Mouse (Mus musculus) heart, embryonic 10.5 days (tissue): ENCODE data around the gene Fbxl4. TPM values are rescaled to one million over a fixed set of nuclear protein-coding genes. Genes with fewer than 3 reads are reported as not detected.
"Not testable (repeated sequence)": the region's sequence is repeated elsewhere in the genome, so short reads cannot be mapped to it uniquely, and the experiment has no call there.

ENCODE experiments used
- DNase-seq: peaks from one replicate; pipeline ENCODE4 v3.0.0-alpha.2; 2017; ENCODE audit warnings: low spot score
- H3K27ac ChIP-seq: fragments of 300-500 bp; sonication (generic); 2 replicates; pipeline ENCODE4 v1.5.1; 2016; ENCODE audit warnings: mild to moderate bottlenecking
- H3K27me3 ChIP-seq: fragments of 300-500 bp; sonication (generic); 2 replicates; pipeline ENCODE4 v1.6.1; 2016; ENCODE audit warnings: mild to moderate bottlenecking; ENCODE audit not compliant: poor library complexity, insufficient read depth, severe bottlenecking
- H3K36me3 ChIP-seq: fragments of 300-500 bp; sonication (generic); 2 replicates; pipeline ENCODE4 v1.6.1; 2016; ENCODE audit warnings: mild to moderate bottlenecking, moderate library complexity
- H3K4me1 ChIP-seq: fragments of 300-500 bp; sonication (generic); 2 replicates; pipeline ENCODE4 v1.6.1; 2016; ENCODE audit warnings: mild to moderate bottlenecking
- H3K4me3 ChIP-seq: fragments of 300-500 bp; sonication (generic); 2 replicates; pipeline ENCODE4 v1.5.1; 2016; ENCODE audit warnings: mild to moderate bottlenecking, moderate library complexity
- H3K9me3 ChIP-seq: fragments of 300-500 bp; sonication (generic); 2 replicates; pipeline ENCODE4 v1.6.1; 2016; ENCODE audit warnings: mild to moderate bottlenecking, moderate library complexity
- WGBS: fragments of 180-500 bp; shearing (Covaris S2); methylation state at CpG from one replicate; pipeline ENCODE4 v1.1.7; 2016; 5-methylcytosine and 5-hydroxymethylcytosine counted together
- polyA plus RNA-seq: library from polyadenylated mRNA; unstranded; fragments of >200 nt; fragmentation: Nextera tagmentation; extraction: Ambion mirVana; gene quantifications from 2 replicates; pipeline ENCODE4 v1.2.1, GENCODE M21; 2016

Fbxl4 gene
- 9.2 and 12.5 TPM in 2 replicates for polyA plus RNA-seq

DNA sequence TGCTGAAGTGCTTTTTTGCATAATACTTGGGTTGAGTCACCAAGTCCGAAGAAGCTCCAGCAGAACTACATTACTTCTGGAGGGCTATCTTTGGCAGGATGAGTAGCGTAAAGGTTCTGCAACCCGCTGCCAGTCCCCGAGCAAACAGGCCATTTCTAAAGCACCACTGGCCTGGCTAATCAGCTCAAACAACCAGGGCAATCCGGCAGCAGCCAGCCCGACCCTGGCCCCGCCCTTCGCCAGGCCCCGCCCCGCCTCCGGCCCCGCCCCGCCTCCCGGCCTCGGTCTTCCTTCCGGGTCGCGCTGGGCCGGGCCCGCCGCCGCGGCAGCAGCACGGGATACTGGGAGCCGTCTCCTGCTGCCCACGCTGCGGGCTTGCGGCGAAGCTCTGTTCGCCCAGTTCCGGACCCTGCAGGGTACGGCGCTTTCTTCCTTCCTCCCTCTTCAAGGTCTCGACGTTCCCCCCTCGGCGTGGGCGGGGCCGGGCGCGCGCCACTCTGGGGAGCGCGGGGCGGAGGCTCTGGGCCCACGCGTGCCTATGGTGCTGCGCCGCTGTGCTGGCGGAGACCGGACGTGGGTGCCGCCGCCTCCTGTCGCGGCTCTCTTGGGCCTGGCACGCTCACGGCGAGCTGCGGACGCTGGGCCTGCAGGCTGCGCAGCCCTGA is at the start of gene Fbxl4:
Gene Fbxl4 (plus strand): TSS at position 278 of the 665 bp plus-strand sequence.
- no peaks in the 10 kb centered on the region for H3K27me3 ChIP-seq
- 0% methylated on average over 61 of the region's 62 CpGs for WGBS

DNA sequence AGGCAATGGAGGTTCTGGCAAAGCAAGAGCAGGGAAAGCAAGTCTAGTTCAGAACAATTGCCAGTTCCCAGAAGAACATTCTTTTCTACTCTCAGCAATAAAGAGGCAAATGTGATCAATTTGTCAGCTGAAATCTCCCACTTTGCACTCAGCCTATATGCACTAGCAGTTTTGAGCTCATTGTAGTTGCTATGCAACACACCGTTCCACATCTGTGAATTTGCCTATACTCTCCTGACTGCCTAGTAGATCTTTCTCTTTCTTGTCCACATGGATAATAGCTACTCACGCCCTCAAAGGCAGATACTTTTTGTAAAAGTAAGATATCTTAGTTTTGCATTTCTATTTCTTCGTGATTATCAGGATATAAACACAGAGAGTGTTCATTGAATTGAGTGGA is 42.8 kb upstream of the Fbxl4 start:
- Histone ChIP-seq H3K4me1 (no peaks in the 10 kb centered on the region), H3K4me3 (no peak overlapping the region), H3K36me3 (no peaks in the 10 kb centered on the region), H3K9me3 (no peaks in the 10 kb centered on the region), H3K27me3 (no peaks in the 10 kb centered on the region), H3K27ac (no peak overlapping the region)
- no peak for DNase-seq
- 85% methylated on average over 3 of the region's 3 CpGs for WGBS

More for the DNA sequence above, at the start of gene Fbxl4:
- Histone ChIP-seq H3K4me3 (peak within 1 kb of the TSS; percentile 83), H3K9me3 (0 out of 2 replicates have a peak, but pooled peaks cover 5% of the 10 kb centered on the region), H3K36me3 (no peaks in the 10 kb centered on the region), H3K4me1 (peaks cover 8% of the 10 kb centered on the region), H3K27ac (peak within 1 kb of the TSS; percentile 98)
- DNase-seq = peak; percentile 93

DNA sequence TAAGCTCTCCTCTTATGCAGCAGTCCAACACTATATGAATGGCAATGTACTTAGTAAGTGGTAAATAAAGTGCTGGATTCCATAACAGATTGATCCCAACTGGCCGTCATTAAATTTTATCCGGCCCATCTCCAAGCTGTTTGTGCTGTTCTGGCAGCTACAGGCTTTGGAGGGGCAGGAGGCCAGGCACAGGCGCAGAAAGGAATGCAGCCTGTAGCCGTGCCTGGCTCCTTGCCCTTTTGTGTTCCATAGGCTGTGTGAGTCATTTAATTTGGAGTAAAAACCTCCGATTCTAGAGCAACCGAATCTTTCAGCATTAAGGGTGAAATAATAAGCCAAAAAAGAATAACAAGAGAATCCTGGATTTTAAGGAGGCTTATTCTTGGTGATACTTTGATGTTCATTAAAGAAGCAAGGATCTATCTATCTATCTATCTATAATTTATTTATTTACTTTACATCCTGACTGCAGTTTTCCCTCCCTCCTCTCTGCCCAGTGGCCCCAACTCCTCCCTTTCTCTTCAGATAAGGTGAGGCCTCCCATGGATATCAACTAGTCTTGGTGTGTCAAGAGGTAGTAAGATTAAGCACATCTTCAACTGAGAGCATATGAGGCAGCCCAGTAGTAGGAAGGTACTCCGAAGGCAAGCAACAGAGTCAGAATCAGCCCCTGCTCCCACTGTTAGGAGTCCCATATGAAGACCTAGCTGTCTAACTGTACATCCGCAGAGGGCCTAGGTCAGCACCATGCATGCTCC is 14.3 kb upstream of the Fbxl4 start:
- Histone ChIP-seq H3K27me3 (no peaks in the 10 kb centered on the region), H3K4me1 (no peaks in the 10 kb centered on the region), H3K4me3 (no peak overlapping the region), H3K27ac (no peak overlapping the region), H3K9me3 (no peaks in the 10 kb centered on the region), H3K36me3 (no peaks in the 10 kb centered on the region)
- DNase-seq = no peak
- 71% methylated on average over 8 of the region's 8 CpGs for WGBS

DNA sequence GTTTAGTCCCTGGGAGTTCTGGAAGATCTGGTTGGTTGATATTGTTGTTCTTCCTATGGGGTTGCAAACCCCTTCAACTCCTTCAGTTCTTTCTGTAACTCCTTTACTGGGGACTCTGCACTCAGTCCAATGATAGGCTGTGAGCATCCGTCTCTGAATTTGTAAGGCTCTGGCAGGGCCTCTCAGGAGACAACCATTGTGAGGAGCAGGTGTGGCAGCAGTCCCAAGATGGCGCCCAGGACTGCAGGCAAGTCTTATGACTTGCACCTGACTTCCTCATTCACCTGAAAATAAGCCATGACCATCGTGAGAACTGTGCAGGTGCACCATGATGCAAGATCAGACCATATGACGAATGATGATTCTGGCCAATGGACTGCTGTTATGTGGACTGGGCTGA is 8.3 kb upstream of the Fbxl4 start:
- H3K4me1 ChIP-seq, H3K4me3 ChIP-seq, H3K9me3 ChIP-seq, DNase-seq, H3K27me3 ChIP-seq, H3K36me3 ChIP-seq, H3K27ac ChIP-seq: not testable (repeated sequence)
- 87% methylated on average over 4 of the region's 4 CpGs for WGBS

DNA sequence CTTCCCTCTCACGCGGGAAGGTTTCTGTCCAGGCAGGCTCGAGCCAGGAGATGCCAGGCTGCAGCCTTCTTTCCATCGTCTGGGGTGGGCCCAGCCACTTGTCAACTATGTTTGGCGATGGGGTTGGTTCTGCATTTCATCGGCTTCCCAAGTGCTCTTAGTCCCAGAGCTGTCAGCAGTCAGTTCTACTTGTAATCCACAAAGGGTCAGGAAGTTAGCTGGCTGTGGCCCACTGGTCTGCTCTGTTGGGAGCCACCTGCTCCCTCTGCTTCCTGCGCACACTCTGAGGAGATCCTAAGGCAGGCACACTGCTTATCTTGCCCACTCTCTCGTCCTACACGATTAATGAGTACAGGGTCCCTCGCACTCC is 573 bp downstream of the Fbxl4 start:
- H3K4me3 ChIP-seq = peak overlapping the region; percentile 83
- no peak for DNase-seq
- peak overlapping the region; percentile 98 for H3K27ac ChIP-seq
- WGBS = 1% methylated on average over 10 of the region's 10 CpGs
- no peaks in the 10 kb centered on the region for H3K36me3 ChIP-seq
- H3K9me3 ChIP-seq = 0 out of 2 replicates have a peak, but pooled peaks cover 5% of the 10 kb centered on the region
- H3K4me1 ChIP-seq = peaks cover 8% of the 10 kb centered on the region
- H3K27me3 ChIP-seq = no peaks in the 10 kb centered on the region

DNA sequence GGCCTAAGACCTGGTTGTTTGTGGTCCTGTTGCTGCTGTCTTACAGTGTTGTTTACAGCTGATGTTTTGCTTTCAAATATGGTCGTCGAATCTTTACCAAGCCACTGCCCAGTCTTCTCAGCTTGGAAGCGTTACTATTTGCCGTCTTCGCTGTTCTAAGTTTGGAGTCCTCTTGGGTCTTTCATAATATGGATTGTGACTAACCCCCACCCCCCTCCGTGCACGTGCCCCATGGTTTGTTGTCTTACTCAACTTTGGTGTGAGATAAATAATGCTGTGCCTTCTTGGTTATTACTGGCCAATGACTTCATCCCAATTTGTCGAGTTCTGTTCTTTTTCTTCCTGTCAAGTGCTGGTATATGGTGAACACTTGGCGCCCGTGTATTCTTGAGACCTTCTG is 1.1 kb downstream of the Fbxl4 start:
- Histone ChIP-seq H3K4me3 (peak overlapping the region; percentile 83), H3K9me3 (0 out of 2 replicates have a peak, but pooled peaks cover under 1% of the 10 kb centered on the region), H3K36me3 (no peaks in the 10 kb centered on the region), H3K27me3 (no peaks in the 10 kb centered on the region), H3K27ac (peak overlapping the region; percentile 98; the same call in 1 of the 2 replicates), H3K4me1 (peaks cover 8% of the 10 kb centered on the region)
- 77% methylated on average over 10 of the region's 10 CpGs for WGBS
- DNase-seq = no peak

DNA sequence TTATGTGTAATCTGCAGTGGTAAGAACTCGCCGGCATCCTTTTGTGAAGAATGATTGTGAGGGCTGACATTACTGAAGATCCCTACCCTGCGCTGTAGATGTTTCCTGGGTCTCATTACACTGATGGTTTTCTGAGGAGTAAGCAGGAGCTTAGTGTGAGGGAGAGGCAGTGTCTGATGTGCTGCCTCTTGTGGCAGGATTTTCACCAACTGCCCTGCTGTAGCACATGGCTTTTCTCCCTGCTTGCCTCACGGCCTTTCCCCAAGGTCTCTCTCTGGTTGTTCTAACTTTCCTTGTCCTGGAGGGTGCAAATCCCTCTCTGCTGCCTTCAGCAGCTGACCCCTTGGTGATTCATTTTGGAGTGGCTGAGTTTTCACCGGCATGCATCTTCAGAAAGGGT is 10.0 kb downstream of the Fbxl4 start:
- WGBS = 55% methylated on average over 5 of the region's 5 CpGs
- no peaks in the 10 kb centered on the region for H3K9me3 ChIP-seq
- H3K36me3 ChIP-seq = no peaks in the 10 kb centered on the region
- H3K27me3 ChIP-seq = no peaks in the 10 kb centered on the region
- DNase-seq = no peak
- H3K27ac ChIP-seq = no peak overlapping the region
- H3K4me1 ChIP-seq = no peaks in the 10 kb centered on the region; the same call in 1 of the 2 replicates
- no peak overlapping the region for H3K4me3 ChIP-seq

DNA sequence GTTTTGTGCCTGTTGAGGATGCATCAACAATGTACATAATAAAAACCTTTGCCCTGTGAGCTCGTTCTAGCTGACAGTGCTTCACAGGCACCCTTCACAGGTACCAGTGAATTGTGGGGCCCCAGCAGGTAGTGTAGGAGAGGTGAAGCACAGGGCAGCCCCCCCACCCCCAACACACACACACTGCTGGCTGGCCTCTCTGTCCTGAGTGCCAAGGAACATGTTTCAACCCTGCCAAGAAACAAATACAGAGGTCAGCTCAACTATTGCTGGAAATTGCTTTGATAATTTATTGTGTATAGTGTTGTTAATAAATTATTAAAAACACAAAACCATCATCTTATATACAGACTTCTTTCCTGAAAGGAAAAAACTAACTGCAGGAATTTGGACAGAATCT is 21.2 kb downstream of the Fbxl4 start:
- WGBS = 56% methylated on average over 1 of the region's 1 CpGs
- DNase-seq = no peak
- H3K9me3 ChIP-seq = no peaks in the 10 kb centered on the region
- H3K27me3 ChIP-seq = no peaks in the 10 kb centered on the region
- H3K4me3 ChIP-seq = no peak overlapping the region
- no peak overlapping the region for H3K27ac ChIP-seq
- H3K36me3 ChIP-seq = 0 out of 2 replicates have a peak, but pooled peaks cover 6% of the 10 kb centered on the region
- no peaks in the 10 kb centered on the region for H3K4me1 ChIP-seq

DNA sequence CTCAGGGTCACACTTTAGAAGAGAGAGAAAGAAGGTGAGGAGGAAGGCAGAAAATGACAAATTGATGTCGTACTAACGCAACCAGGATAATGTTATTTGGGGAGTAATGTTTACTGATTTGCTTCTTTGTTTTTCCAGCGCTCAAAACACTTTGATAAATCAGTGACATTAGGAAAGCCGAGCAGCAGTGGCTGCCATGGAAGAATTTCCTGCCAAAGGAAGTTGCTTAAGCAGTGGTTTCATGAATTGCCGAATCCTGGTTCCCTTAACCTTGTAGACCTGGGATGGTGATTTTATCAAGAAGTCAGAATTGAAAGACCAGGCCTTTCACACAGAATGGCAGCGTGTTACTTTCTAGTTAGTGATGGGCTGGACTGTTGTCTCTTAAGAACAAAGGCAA is 23.3 kb downstream of the Fbxl4 start:
- DNase-seq = no peak
- Histone ChIP-seq H3K36me3 (0 out of 2 replicates have a peak, but pooled peaks cover 8% of the 10 kb centered on the region), H3K9me3 (no peaks in the 10 kb centered on the region), H3K4me3 (no peak overlapping the region), H3K27ac (no peak overlapping the region), H3K27me3 (no peaks in the 10 kb centered on the region), H3K4me1 (no peaks in the 10 kb centered on the region)
- 59% methylated on average over 6 of the region's 6 CpGs for WGBS

DNA sequence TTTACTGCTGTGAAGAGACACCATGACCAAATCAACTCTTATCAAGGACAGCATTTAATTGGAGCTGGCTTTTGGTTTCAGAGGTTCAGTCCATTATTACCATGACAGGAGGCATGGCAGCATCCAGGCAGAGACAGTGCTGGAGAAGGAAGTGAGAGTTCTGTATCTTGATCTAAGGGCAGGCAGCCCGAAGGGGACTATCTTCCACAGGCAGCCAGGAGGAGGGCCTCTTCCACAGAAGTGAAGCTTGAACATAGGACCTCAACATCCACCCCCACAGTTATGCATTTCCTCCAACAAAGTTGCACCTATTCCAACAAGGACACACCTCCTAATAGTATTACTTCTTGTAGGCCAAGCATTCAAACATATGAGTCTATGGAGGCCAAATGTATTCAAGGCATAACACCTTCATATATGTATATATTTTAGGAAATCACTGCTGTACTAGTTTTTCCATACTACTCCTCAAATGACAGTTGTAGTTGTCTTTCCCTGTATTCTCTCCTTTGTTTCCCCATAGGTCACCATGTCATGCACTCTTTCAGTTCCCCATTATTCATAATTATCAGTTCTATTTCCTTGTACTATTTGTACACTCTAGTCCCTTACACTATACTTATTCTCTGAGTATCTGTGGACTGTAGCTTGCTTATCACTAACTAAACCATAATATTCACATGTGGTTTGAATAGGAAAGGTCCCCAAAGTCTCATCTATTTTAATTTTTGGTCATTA is 26.4 kb downstream of the Fbxl4 start:
- H3K36me3 ChIP-seq = 0 out of 2 replicates have a peak, but pooled peaks cover 3% of the 10 kb centered on the region
- no peaks in the 10 kb centered on the region for H3K4me1 ChIP-seq
- no peak overlapping the region for H3K27ac ChIP-seq
- no peak for DNase-seq
- no peaks in the 10 kb centered on the region for H3K9me3 ChIP-seq
- 100% methylated on average over 1 of the region's 1 CpGs for WGBS
- H3K27me3 ChIP-seq = no peaks in the 10 kb centered on the region
- H3K4me3 ChIP-seq = no peak overlapping the region

DNA sequence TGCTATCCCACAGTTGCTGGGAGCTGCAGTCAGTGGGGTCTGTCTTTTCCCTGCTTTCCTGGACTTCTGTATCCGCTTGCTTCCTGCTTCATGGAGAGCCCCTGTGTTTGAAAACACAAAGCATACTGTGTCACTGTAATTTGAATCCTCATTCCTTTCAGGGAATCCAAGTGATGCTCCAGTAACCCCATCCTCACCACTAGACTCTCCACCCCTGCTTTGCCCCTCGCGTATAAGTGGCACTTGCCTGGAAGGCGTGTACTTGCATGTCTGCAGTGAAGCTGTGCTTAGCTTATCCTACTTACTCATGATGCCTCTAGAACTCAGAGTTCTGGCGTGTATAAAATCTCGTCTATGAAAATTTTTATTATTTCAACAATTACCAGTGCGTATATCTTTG is 32.7 kb downstream of the Fbxl4 start:
- H3K4me3 ChIP-seq = no peak overlapping the region
- no peaks in the 10 kb centered on the region for H3K4me1 ChIP-seq
- no peaks in the 10 kb centered on the region for H3K27me3 ChIP-seq
- H3K9me3 ChIP-seq = no peaks in the 10 kb centered on the region
- H3K27ac ChIP-seq = no peak overlapping the region
- 67% methylated on average over 7 of the region's 7 CpGs for WGBS
- DNase-seq = no peak
- no peaks in the 10 kb centered on the region for H3K36me3 ChIP-seq

DNA sequence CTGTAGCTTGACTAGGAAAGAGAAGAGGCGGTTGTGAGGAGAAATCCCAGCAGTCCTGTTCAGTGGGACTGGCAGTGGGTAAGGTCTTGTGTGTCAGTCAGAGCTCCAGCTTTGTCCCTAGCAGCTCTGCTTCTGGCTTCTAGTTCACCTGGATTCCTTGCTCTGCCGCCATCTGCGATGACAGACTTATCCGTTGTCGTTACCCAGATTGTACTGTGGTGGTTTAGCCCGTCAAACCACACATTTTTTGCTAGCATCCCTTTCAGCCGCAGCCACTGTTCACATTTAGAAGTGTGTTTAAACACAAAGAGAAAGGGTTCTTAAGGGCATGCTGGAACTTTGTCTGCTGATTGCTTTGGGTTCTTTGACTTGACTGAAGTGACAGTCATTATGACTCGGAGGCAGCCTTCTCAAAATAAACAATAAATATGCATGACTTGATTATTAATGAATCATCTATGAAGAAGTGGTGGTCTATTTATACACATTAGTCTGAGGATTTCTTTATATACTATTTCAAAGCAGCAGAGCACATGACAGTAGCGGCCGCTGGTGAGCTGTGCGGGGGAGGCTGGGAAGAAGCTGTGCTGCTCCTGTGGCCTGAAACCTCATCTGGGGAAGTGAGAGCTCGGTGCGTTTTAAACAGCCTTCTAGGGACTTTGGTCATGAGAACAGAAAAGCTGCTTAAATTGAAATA is 35.6 kb downstream of the Fbxl4 start:
- Histone ChIP-seq H3K27me3 (no peaks in the 10 kb centered on the region), H3K4me1 (no peaks in the 10 kb centered on the region), H3K4me3 (no peak overlapping the region), H3K27ac (no peak overlapping the region), H3K36me3 (peaks cover 9% of the 10 kb centered on the region; the same call in 1 of the 2 replicates), H3K9me3 (no peaks in the 10 kb centered on the region)
- 76% methylated on average over 13 of the region's 13 CpGs for WGBS
- DNase-seq = no peak
